Mouse (Mus musculus): Measurements from ENCODE around the gene Ppp1r32. TPM values are rescaled to one million over a fixed set of nuclear protein-coding genes. Genes with fewer than 3 reads are reported as not detected.

Ppp1r32 gene
- polyA plus RNA-seq, 1 experiment from 2014 or later = 1.2 TPM

DNA sequence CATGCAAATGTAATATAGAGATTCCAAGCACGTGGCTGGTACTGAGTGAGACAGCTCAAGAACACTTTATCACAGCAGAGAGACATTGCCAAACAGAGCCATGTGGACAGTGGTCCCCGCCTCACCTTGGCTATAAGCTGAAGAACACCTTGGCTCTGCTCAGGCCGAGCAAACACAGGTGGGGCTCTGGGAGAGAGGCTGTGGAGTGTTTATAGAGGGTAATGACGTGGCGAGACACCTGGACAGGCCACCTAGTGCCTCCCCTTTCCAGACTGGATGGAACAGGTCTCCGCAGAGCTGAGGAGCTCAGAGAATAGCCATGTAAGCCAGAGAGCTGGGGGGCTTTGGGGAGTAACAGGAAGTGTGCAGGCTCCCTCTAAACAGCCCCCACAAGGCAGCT, 47.8 kb downstream of the Ppp1r32 start:
- WGBS = 72% methylated on average over 6 of the region's 6 CpGs
- H3K4me2 ChIP-seq = no peak overlapping the region
- no peak overlapping the region for H3K27ac ChIP-seq (replicated peaks)
- H3K4me1 ChIP-seq = no peaks in the 10 kb centered on the region
- no peaks in the 10 kb centered on the region for H3K27me3 ChIP-seq (replicated peaks)
- H3K4me3 ChIP-seq (replicated peaks) = no peak overlapping the region
- ATAC-seq (ENCODE audit: low FRiP score) = no peak
- H3K9ac ChIP-seq (replicated peaks) = no peak overlapping the region
- H3K36me3 ChIP-seq = peaks cover 8% of the 10 kb centered on the region; the same call in 1 of the 2 replicates
- H3K9me3 ChIP-seq (replicated peaks) = no peaks in the 10 kb centered on the region

DNA sequence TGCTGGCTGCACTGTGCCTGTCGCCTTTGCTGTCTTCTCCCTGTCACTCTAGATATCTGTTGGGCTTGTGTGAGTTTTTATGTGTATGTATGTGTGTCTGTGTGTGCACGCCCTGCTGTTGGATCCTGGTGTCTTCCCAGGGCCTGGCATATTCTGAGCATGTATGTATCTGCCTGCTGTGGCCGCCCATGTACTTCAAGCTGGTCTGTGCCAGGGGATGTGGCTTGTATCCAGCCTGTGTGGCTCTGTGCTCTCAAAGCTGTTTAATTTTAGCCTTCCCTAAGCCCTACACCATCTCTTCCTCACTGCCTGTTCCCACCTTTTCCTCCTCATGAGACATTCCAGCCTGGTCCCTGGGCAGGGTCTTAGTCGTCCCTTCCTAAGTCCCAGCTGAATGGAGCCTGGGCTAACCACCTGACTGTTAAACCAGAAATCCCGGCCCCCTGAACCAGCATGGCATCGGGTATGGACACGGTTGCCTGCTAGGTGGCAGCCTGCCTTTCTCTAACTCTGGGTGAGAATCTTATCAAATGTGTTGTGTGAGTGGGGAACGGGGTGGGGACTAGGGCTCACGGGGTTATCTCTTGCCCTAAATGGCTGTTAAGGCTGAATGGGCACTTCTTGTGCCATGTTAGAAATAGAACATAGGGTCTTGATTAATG, 48.7 kb downstream of the Ppp1r32 start:
- WGBS = 70% methylated on average over 9 of the region's 9 CpGs
- no peaks in the 10 kb centered on the region for H3K9me3 ChIP-seq (replicated peaks)
- peaks cover under 1% of the 10 kb centered on the region; the same call in 1 of the 2 replicates for H3K36me3 ChIP-seq
- ATAC-seq (ENCODE audit: low FRiP score) = no peak
- H3K4me2 ChIP-seq = no peak overlapping the region
- H3K27ac ChIP-seq (replicated peaks) = no peak overlapping the region
- H3K9ac ChIP-seq (replicated peaks) = no peak overlapping the region
- H3K27me3 ChIP-seq (replicated peaks) = no peaks in the 10 kb centered on the region
- no peak overlapping the region for H3K4me3 ChIP-seq (replicated peaks)
- no peaks in the 10 kb centered on the region for H3K4me1 ChIP-seq

DNA sequence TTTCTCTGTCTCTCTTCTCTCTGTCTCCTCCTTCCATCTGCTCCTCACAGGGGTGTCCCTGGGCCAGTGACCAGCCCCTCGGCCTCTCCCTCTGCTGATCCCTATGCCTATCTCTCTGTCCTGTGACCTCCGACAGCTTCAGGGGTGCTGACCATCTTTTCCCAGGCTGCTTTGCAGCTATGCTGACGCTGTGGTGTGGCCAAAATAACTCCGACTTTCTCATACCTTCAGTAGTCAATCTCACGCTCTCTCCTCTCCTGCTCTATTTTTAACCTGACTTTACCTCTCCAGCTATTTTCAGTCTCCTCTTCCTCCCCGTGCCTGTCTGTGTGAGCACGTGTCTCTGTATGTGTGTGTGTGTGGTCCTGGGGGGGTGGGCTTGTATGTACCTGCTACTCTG, 49.5 kb downstream of the Ppp1r32 start:
- no peak overlapping the region for H3K4me2 ChIP-seq
- 82% methylated on average over 7 of the region's 7 CpGs for WGBS
- H3K4me3 ChIP-seq (replicated peaks) = no peak overlapping the region
- no peak overlapping the region for H3K9ac ChIP-seq (replicated peaks)
- no peaks in the 10 kb centered on the region for H3K4me1 ChIP-seq
- ATAC-seq (ENCODE audit: low FRiP score) = no peak
- no peaks in the 10 kb centered on the region for H3K36me3 ChIP-seq
- H3K9me3 ChIP-seq (replicated peaks) = no peaks in the 10 kb centered on the region
- H3K27ac ChIP-seq (replicated peaks) = no peak overlapping the region
- H3K27me3 ChIP-seq (replicated peaks) = no peaks in the 10 kb centered on the region

DNA sequence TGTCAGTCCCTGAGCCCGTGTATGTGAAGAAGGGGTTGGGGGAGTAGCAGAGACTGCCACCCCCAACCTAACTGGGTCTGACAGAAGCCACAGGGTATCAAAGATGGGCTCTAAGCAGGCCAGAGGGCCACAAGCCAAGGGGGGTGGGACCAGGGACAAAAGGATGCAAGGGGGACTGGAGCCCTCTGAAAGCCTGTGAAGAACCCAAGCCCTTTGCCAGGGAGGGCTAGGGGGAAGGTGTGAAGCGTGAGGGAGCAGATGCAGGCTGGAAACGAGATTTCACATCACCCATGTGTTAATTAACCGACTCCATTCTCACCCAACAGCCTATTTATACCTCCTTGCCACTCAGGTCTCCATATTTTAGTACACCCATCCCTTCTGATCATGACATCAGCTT, 50.9 kb downstream of the Ppp1r32 start:
- H3K9me3 ChIP-seq (replicated peaks) = no peaks in the 10 kb centered on the region
- H3K27me3 ChIP-seq (replicated peaks) = no peaks in the 10 kb centered on the region
- WGBS = 53% methylated on average over 4 of the region's 4 CpGs
- no peak overlapping the region for H3K9ac ChIP-seq (replicated peaks)
- peaks cover 6% of the 10 kb centered on the region; the same call in 1 of the 2 replicates for H3K36me3 ChIP-seq
- no peak overlapping the region for H3K27ac ChIP-seq (replicated peaks)
- H3K4me1 ChIP-seq = peaks cover 10% of the 10 kb centered on the region
- H3K4me2 ChIP-seq = no peak overlapping the region
- no peak overlapping the region for H3K4me3 ChIP-seq (replicated peaks)
- no peak for ATAC-seq (ENCODE audit: low FRiP score)

DNA sequence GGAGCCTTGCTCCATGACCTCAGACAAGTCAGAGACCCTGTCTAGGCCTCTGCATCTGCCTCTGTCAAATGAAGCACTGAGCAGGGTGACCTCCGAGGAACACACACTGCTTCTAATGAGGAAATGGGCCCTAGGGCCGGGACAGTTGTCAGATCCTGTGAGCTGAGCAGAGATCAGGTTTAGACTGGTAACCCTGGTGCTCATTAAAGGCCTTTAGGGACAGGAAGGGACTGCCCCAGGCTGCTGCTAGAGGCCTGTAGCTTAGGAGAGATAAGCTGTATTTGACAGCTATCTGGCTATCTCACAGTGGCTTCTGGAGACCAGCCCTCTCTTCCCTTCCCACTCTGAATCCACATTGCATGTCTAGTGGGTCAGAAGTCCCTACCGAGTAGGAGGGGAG, 51.3 kb downstream of the Ppp1r32 start:
- WGBS = 64% methylated on average over 3 of the region's 3 CpGs
- Histone ChIP-seq H3K27me3 (replicated peaks) (no peaks in the 10 kb centered on the region), H3K9ac (replicated peaks) (no peak overlapping the region), H3K4me2 (no peak overlapping the region), H3K4me1 (peaks cover 14% of the 10 kb centered on the region), H3K4me3 (replicated peaks) (no peak overlapping the region), H3K9me3 (replicated peaks) (no peaks in the 10 kb centered on the region), H3K27ac (replicated peaks) (no peak overlapping the region), H3K36me3 (peaks cover 6% of the 10 kb centered on the region; the same call in 1 of the 2 replicates)
- ATAC-seq (ENCODE audit: low FRiP score) = no peak

DNA sequence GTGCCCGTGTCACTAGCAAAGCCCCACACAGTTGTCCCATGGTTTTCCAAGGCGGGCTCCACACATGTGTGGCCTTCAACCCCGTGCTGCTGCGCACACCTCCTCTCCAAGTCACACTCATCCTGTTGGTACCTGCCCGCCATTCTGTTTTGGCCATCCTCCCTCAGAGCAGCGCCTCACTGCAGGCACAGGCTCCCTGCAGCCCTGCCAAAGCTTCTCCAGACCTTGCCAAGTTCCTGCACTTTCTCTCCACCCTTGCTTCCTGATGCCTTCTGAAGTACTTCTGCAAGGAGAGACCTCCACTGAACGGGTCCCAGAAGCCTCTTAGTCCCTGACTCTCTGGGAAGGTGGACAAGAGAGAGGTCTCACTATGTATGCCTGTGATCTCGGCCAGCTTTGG, 53.4 kb downstream of the Ppp1r32 start:
- no peak overlapping the region for H3K4me2 ChIP-seq
- no peaks in the 10 kb centered on the region for H3K27me3 ChIP-seq (replicated peaks)
- peaks cover 28% of the 10 kb centered on the region for H3K4me1 ChIP-seq
- H3K36me3 ChIP-seq = peaks cover 6% of the 10 kb centered on the region; the same call in 1 of the 2 replicates
- H3K9me3 ChIP-seq (replicated peaks) = no peaks in the 10 kb centered on the region
- WGBS = 91% methylated on average over 8 of the region's 8 CpGs
- no peak overlapping the region for H3K27ac ChIP-seq (replicated peaks)
- H3K9ac ChIP-seq (replicated peaks) = no peak overlapping the region
- no peak for ATAC-seq (ENCODE audit: low FRiP score)
- no peak overlapping the region for H3K4me3 ChIP-seq (replicated peaks)

DNA sequence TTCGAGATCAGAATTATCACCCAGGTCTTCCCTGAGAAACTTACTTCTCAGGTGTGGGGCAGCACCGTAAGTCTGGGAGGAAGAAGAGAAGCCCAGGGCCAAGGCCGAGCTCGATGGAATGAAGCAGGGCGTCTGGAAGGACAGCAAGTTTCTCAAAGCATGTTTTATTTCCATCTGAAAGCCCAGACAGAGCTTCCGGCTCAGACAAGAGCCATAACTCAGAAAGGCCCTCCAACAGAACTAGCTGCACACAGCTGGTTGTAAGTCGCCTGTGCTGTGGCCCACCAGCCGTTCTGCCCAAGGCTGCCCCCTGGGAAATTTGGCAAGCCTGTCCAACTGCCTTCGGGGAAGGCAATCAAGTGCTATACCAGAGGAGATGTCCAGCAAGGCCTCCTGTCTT, 55.3 kb downstream of the Ppp1r32 start:
- H3K9ac ChIP-seq (replicated peaks) = no peak overlapping the region
- 52% methylated on average over 9 of the region's 9 CpGs for WGBS
- no peak for ATAC-seq (ENCODE audit: low FRiP score)
- H3K36me3 ChIP-seq = peaks cover 10% of the 10 kb centered on the region; the same call in 1 of the 2 replicates
- no peaks in the 10 kb centered on the region for H3K9me3 ChIP-seq (replicated peaks)
- no peak overlapping the region for H3K4me3 ChIP-seq (replicated peaks)
- no peak overlapping the region for H3K27ac ChIP-seq (replicated peaks)
- peaks cover 32% of the 10 kb centered on the region for H3K4me1 ChIP-seq
- H3K27me3 ChIP-seq (replicated peaks) = 0 out of 2 replicates have a peak, but pooled peaks cover 5% of the 10 kb centered on the region
- no peak overlapping the region for H3K4me2 ChIP-seq

DNA sequence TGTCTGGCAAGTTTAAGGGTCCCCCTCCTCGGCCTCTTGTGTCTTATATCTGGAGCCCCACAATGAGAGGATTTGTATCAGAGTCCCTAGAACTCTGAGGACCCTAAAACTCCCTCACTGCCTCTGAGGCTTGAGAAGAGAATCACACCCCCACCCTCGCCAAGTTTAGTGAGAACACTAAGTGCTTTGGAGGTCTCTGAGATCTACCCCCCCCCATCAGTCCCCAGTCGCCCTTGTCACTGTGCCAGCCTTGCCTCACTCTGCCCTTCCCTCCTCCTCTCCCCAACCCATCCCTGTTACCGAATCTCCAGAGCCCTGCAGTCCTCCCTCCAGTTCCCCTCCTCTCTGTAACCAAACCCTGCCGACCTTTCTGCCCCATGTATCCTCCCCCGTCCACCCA, 55.9 kb downstream of the Ppp1r32 start:
- 0 out of 2 replicates have a peak, but pooled peaks cover 5% of the 10 kb centered on the region for H3K27me3 ChIP-seq (replicated peaks)
- no peak overlapping the region for H3K4me2 ChIP-seq
- H3K36me3 ChIP-seq = peaks cover 10% of the 10 kb centered on the region; the same call in 1 of the 2 replicates
- no peak for ATAC-seq (ENCODE audit: low FRiP score)
- no peak overlapping the region for H3K27ac ChIP-seq (replicated peaks)
- H3K4me1 ChIP-seq = peaks cover 39% of the 10 kb centered on the region
- H3K9ac ChIP-seq (replicated peaks) = no peak overlapping the region
- WGBS = 52% methylated on average over 6 of the region's 6 CpGs
- no peak overlapping the region for H3K4me3 ChIP-seq (replicated peaks)
- no peaks in the 10 kb centered on the region for H3K9me3 ChIP-seq (replicated peaks)

DNA sequence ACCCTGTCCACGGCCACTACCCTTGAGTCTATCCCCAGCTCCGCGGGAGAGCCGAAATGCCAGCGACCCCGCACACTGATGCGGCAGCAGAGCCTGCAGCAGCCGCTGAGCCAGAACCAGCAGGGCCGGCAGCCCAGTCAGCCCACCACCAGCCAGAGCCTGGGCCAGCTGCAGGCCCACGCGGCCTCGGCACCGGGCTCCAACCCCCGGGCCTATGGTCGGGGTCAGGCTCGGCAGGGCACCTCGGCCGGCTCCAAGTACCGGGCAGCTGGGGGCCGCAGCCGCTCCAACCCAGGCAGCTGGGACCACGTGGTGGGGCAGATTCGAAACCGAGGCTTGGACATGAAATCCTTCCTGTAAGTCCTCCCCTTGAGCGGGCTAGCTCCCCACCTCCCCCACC, 56.4 kb downstream of the Ppp1r32 start:
- H3K9ac ChIP-seq (replicated peaks) = no peak overlapping the region
- 35% methylated on average over 25 of the region's 25 CpGs for WGBS
- no peak overlapping the region for H3K27ac ChIP-seq (replicated peaks)
- ATAC-seq (ENCODE audit: low FRiP score) = no peak
- no peak overlapping the region for H3K4me3 ChIP-seq (replicated peaks)
- peaks cover 43% of the 10 kb centered on the region for H3K4me1 ChIP-seq
- H3K36me3 ChIP-seq = peaks cover 10% of the 10 kb centered on the region; the same call in 1 of the 2 replicates
- 0 out of 2 replicates have a peak, but pooled peaks cover 5% of the 10 kb centered on the region for H3K27me3 ChIP-seq (replicated peaks)
- no peak overlapping the region for H3K4me2 ChIP-seq
- no peaks in the 10 kb centered on the region for H3K9me3 ChIP-seq (replicated peaks)

DNA sequence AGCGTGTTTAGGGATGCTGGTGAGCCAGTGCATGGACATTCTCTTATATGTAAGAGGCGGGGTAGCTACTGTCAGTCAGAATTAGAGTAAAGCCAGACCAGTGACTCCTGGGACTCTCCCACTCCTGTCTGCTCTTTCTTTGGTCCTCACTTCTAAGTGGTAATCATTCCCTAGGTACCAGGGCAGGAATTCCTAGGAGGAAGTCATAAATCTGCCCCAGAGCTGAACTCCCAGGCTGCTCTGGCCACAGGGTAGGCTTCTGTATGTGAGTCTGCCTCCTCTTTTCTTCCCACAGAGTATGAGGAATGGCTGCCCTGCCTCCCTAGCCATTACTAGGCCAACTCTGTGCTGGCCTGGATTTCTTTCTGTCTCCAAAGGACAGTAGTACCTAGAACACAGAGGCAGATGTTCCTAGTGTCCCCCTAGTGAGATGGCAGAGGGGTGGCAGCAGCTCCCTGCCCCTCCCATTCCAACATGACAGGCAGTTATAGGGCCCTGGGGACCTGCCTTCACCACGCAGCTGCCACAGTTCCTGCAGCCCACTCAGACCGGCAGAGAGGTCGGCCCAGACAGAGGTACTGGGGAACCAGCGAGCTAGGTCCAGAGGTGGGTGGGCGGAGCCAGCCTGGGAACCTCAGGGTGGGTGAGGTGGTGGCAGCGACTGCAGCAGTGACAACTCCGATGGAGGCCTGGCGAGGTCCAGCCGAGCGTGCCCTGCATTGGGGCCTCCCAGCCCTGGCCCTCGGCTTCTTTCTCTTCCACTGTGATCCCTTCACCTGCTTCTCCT, 57.1 kb downstream of the Ppp1r32 start:
- Histone ChIP-seq H3K9me3 (replicated peaks) (no peaks in the 10 kb centered on the region), H3K36me3 (peaks cover 10% of the 10 kb centered on the region; the same call in 1 of the 2 replicates), H3K27ac (replicated peaks) (no peak overlapping the region), H3K4me1 (peaks cover 43% of the 10 kb centered on the region), H3K4me3 (replicated peaks) (no peak overlapping the region), H3K4me2 (no peak overlapping the region), H3K9ac (replicated peaks) (no peak overlapping the region), H3K27me3 (replicated peaks) (0 out of 2 replicates have a peak, but pooled peaks cover 5% of the 10 kb centered on the region)
- 41% methylated on average over 12 of the region's 13 CpGs for WGBS
- no peak for ATAC-seq (ENCODE audit: low FRiP score)

DNA sequence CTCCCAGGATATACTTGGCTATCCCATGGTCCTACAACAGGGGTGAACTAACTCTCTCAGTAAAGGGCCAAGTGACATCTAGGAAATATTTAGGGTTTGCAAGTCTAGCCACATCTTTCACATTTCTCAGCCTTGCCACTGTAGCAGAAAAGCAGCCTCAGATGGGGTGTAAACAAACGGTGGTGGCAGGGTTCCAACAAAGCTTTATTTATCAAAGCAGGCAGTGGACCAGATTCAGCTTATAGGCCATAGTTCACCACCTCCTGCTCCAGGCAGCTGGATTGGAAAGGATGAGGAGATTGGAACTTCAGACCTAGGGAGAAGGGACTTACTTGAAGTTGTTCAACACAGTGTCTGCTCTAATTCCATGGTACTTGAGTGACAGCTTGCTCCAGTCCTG, 58.0 kb downstream of the Ppp1r32 start:
- WGBS = 41% methylated on average over 1 of the region's 1 CpGs
- ATAC-seq (ENCODE audit: low FRiP score) = no peak
- H3K27me3 ChIP-seq (replicated peaks) = peaks cover 5% of the 10 kb centered on the region; the same call in 1 of the 2 replicates
- peaks cover 10% of the 10 kb centered on the region; the same call in 1 of the 2 replicates for H3K36me3 ChIP-seq
- no peak overlapping the region for H3K4me3 ChIP-seq (replicated peaks)
- peaks cover 43% of the 10 kb centered on the region for H3K4me1 ChIP-seq
- H3K4me2 ChIP-seq = no peak overlapping the region
- H3K9ac ChIP-seq (replicated peaks) = no peak overlapping the region
- H3K27ac ChIP-seq (replicated peaks) = no peak overlapping the region
- H3K9me3 ChIP-seq (replicated peaks) = no peaks in the 10 kb centered on the region
